Mouse (Mus musculus) ES-Bruce4 (cell line): Measurements from ENCODE around the gene Med10.

ENCODE experiments used
- CTCF ChIP-seq: IDR thresholded peaks from one replicate; pipeline ENCODE4 v1.8.1; 2011; ENCODE audit warnings: low read depth, low read length
- EP300 ChIP-seq: IDR thresholded peaks from 2 replicates; pipeline ENCODE4 v1.6.1; 2011; ENCODE audit warnings: low read depth, low read length; ENCODE audit not compliant: insufficient read depth
- POLR2A ChIP-seq: IDR thresholded peaks from one replicate; pipeline ENCODE4 v1.8.1; 2011; ENCODE audit warnings: low read length; ENCODE audit not compliant: insufficient read depth

DNA sequence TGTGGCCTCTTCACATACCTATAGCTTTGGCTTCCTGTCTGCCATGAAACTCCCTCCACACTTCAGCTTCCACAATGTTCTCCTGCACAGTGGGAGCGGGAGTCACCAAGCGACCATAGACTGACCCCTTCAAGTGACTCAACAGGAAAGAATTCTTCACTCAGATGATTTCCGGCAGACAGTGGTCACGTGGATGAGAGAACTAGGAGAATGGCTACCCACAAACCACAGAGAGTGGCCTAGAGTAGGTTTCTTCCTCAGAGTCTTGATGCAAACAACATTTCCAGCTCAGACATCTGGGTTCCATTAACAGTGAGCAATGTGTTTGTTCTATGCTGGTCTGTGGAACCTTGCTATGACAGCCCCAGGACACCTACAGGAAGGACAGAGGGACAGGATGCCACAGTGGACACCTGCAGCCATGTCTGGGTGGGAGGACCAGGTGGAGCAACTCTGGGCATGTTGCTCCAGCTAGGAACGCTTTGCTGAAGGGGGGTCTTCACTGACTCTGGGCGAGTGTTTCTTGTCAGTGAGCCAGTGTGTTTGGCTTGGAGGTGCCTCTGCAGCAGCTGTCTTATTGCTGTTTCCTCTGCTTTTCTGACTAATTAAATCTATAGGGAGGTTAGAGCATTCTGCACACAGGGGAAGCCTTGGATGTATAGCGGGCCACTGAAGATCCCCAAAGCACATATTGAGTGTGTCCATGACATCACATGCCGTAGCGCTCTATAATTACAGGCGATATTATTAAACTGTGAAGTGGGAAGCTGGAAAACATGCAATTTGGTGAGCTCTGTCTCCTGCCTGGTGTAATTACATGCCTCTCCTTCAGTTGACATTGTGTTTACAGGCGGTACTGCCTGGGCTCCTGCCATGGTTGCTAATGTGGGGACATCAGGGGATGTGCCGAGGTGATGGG is 31.4 kb upstream of the Med10 start:
- TF ChIP-seq EP300: no peak
- no peak for TF ChIP-seq POLR2A
- TF ChIP-seq CTCF: no peak
